Mouse (Mus musculus) midbrain, embryonic 14.5 days (tissue): ENCODE data around the gene Gm20916. TPM values are rescaled to one million over a fixed set of nuclear protein-coding genes. Genes with fewer than 3 reads are reported as not detected.
"Not testable (repeated sequence)": the region's sequence is repeated elsewhere in the genome, so short reads cannot be mapped to it uniquely, and the experiment has no call there.

Experiments
- ATAC-seq: fragments of 200-750 bp; cut with Nextera tagmentation; 2 replicates; pipeline ENCODE4 v1.8.0; 2017; ENCODE audit warnings: moderate number of reproducible peaks, moderate library complexity; ENCODE audit not compliant: low FRiP score, low TSS enrichment
- DNase-seq: peaks from one replicate; pipeline ENCODE4 v3.0.0-alpha.2; 2015
- H3K27ac ChIP-seq: fragments of 300-500 bp; sonication (generic); replicated peaks from 2 replicates; pipeline ENCODE4 v1.5.1; 2014; ENCODE audit warnings: mild to moderate bottlenecking, low read depth, low read length, moderate library complexity
- H3K27me3 ChIP-seq: fragments of 300-500 bp; sonication (generic); 2 replicates; pipeline ENCODE4 v1.6.1; 2014; ENCODE audit warnings: low read length, control low read depth, mixed read lengths; ENCODE audit not compliant: control insufficient read depth, insufficient read depth
- H3K36me3 ChIP-seq: fragments of 300-500 bp; sonication (generic); 2 replicates; pipeline ENCODE4 v1.6.1; 2014; ENCODE audit warnings: low read length, control low read depth; ENCODE audit not compliant: control insufficient read depth, insufficient read depth
- H3K4me1 ChIP-seq: fragments of 300-500 bp; sonication (generic); 2 replicates; pipeline ENCODE4 v1.6.1; 2014; ENCODE audit warnings: mild to moderate bottlenecking, antibody characterized with exemption, low read length, control low read depth; ENCODE audit not compliant: control insufficient read depth, insufficient read depth
- H3K4me2 ChIP-seq: fragments of 300-500 bp; sonication (generic); 2 replicates; pipeline ENCODE4 v1.6.1; 2014; ENCODE audit warnings: mild to moderate bottlenecking, low read length, moderate library complexity
- H3K4me3 ChIP-seq: fragments of 300-500 bp; sonication (generic); replicated peaks from 2 replicates; pipeline ENCODE4 v1.5.1; 2014; ENCODE audit warnings: low read depth, low read length
- H3K9ac ChIP-seq: fragments of 300-500 bp; sonication (generic); replicated peaks from 2 replicates; pipeline ENCODE4 v1.6.1; 2014; ENCODE audit warnings: mild to moderate bottlenecking, low read length, moderate library complexity
- H3K9me3 ChIP-seq: fragments of 300-500 bp; sonication (generic); 2 replicates; pipeline ENCODE4 v1.6.1; 2016; ENCODE audit warnings: low read length, control low read depth, mixed read lengths; ENCODE audit not compliant: control insufficient read depth
- WGBS: fragments of 180-500 bp; shearing (Covaris S2); extraction: QIAGEN DNeasy Blood & Tissue Kit; methylation state at CpG from one replicate; pipeline ENCODE4 v1.1.7; 2014; 5-methylcytosine and 5-hydroxymethylcytosine counted together
- polyA plus RNA-seq: library from polyadenylated mRNA; unstranded; fragments of >200 nt; fragmentation: Nextera tagmentation; extraction: Ambion mirVana; gene quantifications from 2 replicates; pipeline ENCODE4 v1.2.1, GENCODE M21; 2014

Gm20916 gene
- polyA plus RNA-seq, result not detected in 2 replicates

DNA sequence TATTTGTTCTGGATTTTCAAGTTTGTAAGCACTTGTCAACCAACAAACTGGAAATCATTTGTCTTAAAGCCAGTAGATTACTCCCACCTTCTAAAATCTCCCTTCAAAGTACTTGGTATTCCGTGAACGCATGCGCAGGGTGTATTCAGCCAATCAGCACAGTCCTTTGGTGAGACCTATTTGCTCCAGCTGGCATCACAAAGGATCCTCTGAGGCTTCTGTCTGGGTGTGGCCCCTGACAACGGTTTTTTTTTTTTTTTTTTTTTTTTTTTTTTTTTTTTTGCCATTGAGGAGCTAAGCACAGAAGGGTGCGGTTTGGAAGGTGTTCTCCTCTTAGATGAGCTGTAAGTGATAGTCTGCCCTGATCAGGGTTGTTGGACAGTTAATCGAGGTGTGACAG is at the start of gene Gm20916:
Gene Gm20916 (plus strand): TSS at position 301 of the 400 bp plus-strand sequence.
- not testable (repeated sequence) for ATAC-seq, H3K27me3 ChIP-seq, H3K9me3 ChIP-seq, H3K4me3 ChIP-seq, H3K9ac ChIP-seq, H3K4me1 ChIP-seq, DNase-seq, H3K27ac ChIP-seq, H3K36me3 ChIP-seq, H3K4me2 ChIP-seq
- no CpG with 5 or more reads among the region's 6 CpGs for WGBS

Other genes with a start within 250 kb of the Gm20916 start
- not detected in 2 replicates for gene Gm20917, start 168.4 kb upstream of the Gm20916 start, polyA plus RNA-seq